Mouse (Mus musculus): ENCODE measurements at regions not wholly inside any gene's neighbourhood (a gene's known extent, or its start where the extent isn't known, plus 50 kb on each side); places are given as distances from the start of the nearest gene placed in this dataset.

- Histone ChIP-seq H3K4me3 (ENCODE audit: control insufficient read depth in 1 of 2, insufficient read depth in 1 of 2, low read depth in 2 of 2, low read length in 2 of 2) (no peak overlapping the region), H3K79me2 (ENCODE audit: control insufficient read depth, insufficient read depth, low read length, poor library complexity) (no peaks in the 10 kb centered on the region), H3K4me1 (ENCODE audit: control insufficient read depth in 1 of 2, insufficient read depth in 2 of 2, low read length in 2 of 2) (no peaks in the 10 kb centered on the region), H3K27me3 (ENCODE audit: control insufficient read depth in 1 of 2, insufficient read depth in 2 of 2, low read length in 2 of 2) (no peaks in the 10 kb centered on the region), H3K9me3 (replicated peaks; ENCODE audit: insufficient read depth, low read length) (no peaks in the 10 kb centered on the region), H3K27ac (ENCODE audit: control insufficient read depth, low read depth, low read length) (no peak overlapping the region), H3K36me3 (ENCODE audit: control insufficient read depth in 1 of 2, insufficient read depth in 2 of 2, low read length in 2 of 2) (no peaks in the 10 kb centered on the region), H3K9ac (ENCODE audit: control insufficient read depth, low read depth, low read length, poor library complexity, severe bottlenecking) (no peak overlapping the region)
- DNase-seq (ENCODE audit: low read depth, low spot score), result no peak
- no peak for TF ChIP-seq JUND (IDR thresholded peaks at IDR 0.05; ENCODE audit: low read depth, low read length)
- TF ChIP-seq POLR2AphosphoS5 (IDR thresholded peaks at IDR 0.05; ENCODE audit: borderline replicate concordance, low read depth, low read length), result no peak
- TF ChIP-seq ZKSCAN1 (IDR thresholded peaks at IDR 0.05; ENCODE audit: low read depth, low read length), result no peak
- no peak for TF ChIP-seq NRF1 (IDR thresholded peaks at IDR 0.05; ENCODE audit: insufficient read depth, low read depth, low read length, poor library complexity, severe bottlenecking)
- TF ChIP-seq SMC3 (IDR thresholded peaks at IDR 0.05; ENCODE audit: low read depth, low read length), result no peak
- no peak for TF ChIP-seq ELF1 (IDR thresholded peaks at IDR 0.05; ENCODE audit: low read depth, low read length)
- TF ChIP-seq MXI1 (IDR thresholded peaks at IDR 0.05; ENCODE audit: low read depth, low read length), result no peak
- TF ChIP-seq GATA1 (IDR thresholded peaks at IDR 0.05; ENCODE audit: low read depth, low read length), result no peak
- TF ChIP-seq EP300 (IDR thresholded peaks at IDR 0.05; ENCODE audit: low read depth in 1 of 2, low read length in 2 of 2), result no peak
- TF ChIP-seq NELFE (IDR thresholded peaks at IDR 0.05; ENCODE audit: low read depth, low read length), result no peak
- TF ChIP-seq CTCF (IDR thresholded peaks at IDR 0.05 in 2 of 3, conservative IDR thresholded peaks at IDR 0.05 in 1 of 3; ENCODE audit: control insufficient read depth in 1 of 3, insufficient read depth in 1 of 3, low read depth in 2 of 3, low read length in 3 of 3, poor library complexity in 1 of 3, severe bottlenecking in 1 of 3), result no peak
These were observed 165.2 kb upstream of the Tmprss15 start for GRCm38 (mm10) chr16:79256084-79256483.

GRCm38 (mm10) chr16:79240857-79241491, 150.1 kb upstream of the Tmprss15 start:
- DNase-seq (ENCODE audit: low read depth, low spot score), result no peak
- H3K4me1 ChIP-seq (ENCODE audit: control insufficient read depth in 1 of 2, insufficient read depth in 2 of 2, low read length in 2 of 2), result no peaks in the 10 kb centered on the region
- no peaks in the 10 kb centered on the region for H3K79me2 ChIP-seq (ENCODE audit: control insufficient read depth, insufficient read depth, low read length, poor library complexity)
- TF ChIP-seq MAFK (IDR thresholded peaks at IDR 0.05; ENCODE audit: borderline replicate concordance, low read depth, low read length), result no peak
- no peak for TF ChIP-seq MYB (IDR thresholded peaks at IDR 0.05; ENCODE audit: low read depth, low read length)
- no peak for TF ChIP-seq ZMIZ1 (IDR thresholded peaks at IDR 0.05; ENCODE audit: low read depth, low read length)
- TF ChIP-seq MYC (IDR thresholded peaks at IDR 0.05; ENCODE audit: low read depth, low read length), result no peak
- no peaks in the 10 kb centered on the region for H3K36me3 ChIP-seq (ENCODE audit: control insufficient read depth in 1 of 2, insufficient read depth in 2 of 2, low read length in 2 of 2)
- H3K9me3 ChIP-seq (replicated peaks; ENCODE audit: insufficient read depth, low read length), result no peaks in the 10 kb centered on the region
- H3K9ac ChIP-seq (ENCODE audit: control insufficient read depth, low read depth, low read length, poor library complexity, severe bottlenecking), result no peak overlapping the region
- H3K27me3 ChIP-seq (ENCODE audit: control insufficient read depth in 1 of 2, insufficient read depth in 2 of 2, low read length in 2 of 2), result no peaks in the 10 kb centered on the region
- no peak overlapping the region for H3K27ac ChIP-seq (ENCODE audit: control insufficient read depth, low read depth, low read length)
- no peak overlapping the region for H3K4me3 ChIP-seq (ENCODE audit: control insufficient read depth in 1 of 2, insufficient read depth in 1 of 2, low read depth in 2 of 2, low read length in 2 of 2)

- Histone ChIP-seq H3K36me3 (ENCODE audit: control insufficient read depth in 1 of 2, insufficient read depth in 2 of 2, low read length in 2 of 2) (no peaks in the 10 kb centered on the region), H3K79me2 (ENCODE audit: control insufficient read depth, insufficient read depth, low read length, poor library complexity) (no peaks in the 10 kb centered on the region), H3K4me3 (ENCODE audit: control insufficient read depth in 1 of 2, insufficient read depth in 1 of 2, low read depth in 2 of 2, low read length in 2 of 2) (no peak overlapping the region), H3K9ac (ENCODE audit: control insufficient read depth, low read depth, low read length, poor library complexity, severe bottlenecking) (no peak overlapping the region), H3K4me1 (ENCODE audit: control insufficient read depth in 1 of 2, insufficient read depth in 2 of 2, low read length in 2 of 2) (no peaks in the 10 kb centered on the region), H3K27ac (ENCODE audit: control insufficient read depth, low read depth, low read length) (no peak overlapping the region), H3K9me3 (replicated peaks; ENCODE audit: insufficient read depth, low read length) (no peaks in the 10 kb centered on the region), H3K27me3 (ENCODE audit: control insufficient read depth in 1 of 2, insufficient read depth in 2 of 2, low read length in 2 of 2) (no peaks in the 10 kb centered on the region)
- DNase-seq (ENCODE audit: low read depth, low spot score), result no peak
- no peak for TF ChIP-seq CTCF (IDR thresholded peaks at IDR 0.05 in 2 of 3, conservative IDR thresholded peaks at IDR 0.05 in 1 of 3; ENCODE audit: control insufficient read depth in 1 of 3, insufficient read depth in 1 of 3, low read depth in 2 of 3, low read length in 3 of 3, poor library complexity in 1 of 3, severe bottlenecking in 1 of 3)
- TF ChIP-seq USF2 (IDR thresholded peaks at IDR 0.05; ENCODE audit: borderline replicate concordance in 1 of 2, insufficient read depth in 1 of 2, low read depth in 1 of 2, low read length in 2 of 2), result no peak
- no peak for TF ChIP-seq ELF1 (IDR thresholded peaks at IDR 0.05; ENCODE audit: low read depth, low read length)
- no peak for TF ChIP-seq USF1 (IDR thresholded peaks at IDR 0.05; ENCODE audit: low read depth, low read length)
- TF ChIP-seq RCOR1 (IDR thresholded peaks at IDR 0.05; ENCODE audit: low read depth, low read length), result no peak
- no peak for TF ChIP-seq RAD21 (IDR thresholded peaks at IDR 0.05; ENCODE audit: low read depth, low read length)
- no peak for TF ChIP-seq ETS1 (IDR thresholded peaks at IDR 0.05; ENCODE audit: low read depth, low read length)
- no peak for TF ChIP-seq KAT2A (conservative IDR thresholded peaks at IDR 0.05; ENCODE audit: low read depth, low read length)
- no peak for TF ChIP-seq SIN3A (IDR thresholded peaks at IDR 0.05; ENCODE audit: low read length)
- no peak for TF ChIP-seq CHD2 (IDR thresholded peaks at IDR 0.05; ENCODE audit: low read length)
These were observed 149.3 kb upstream of the Tmprss15 start for GRCm38 (mm10) chr16:79240191-79240590.
